Mouse (Mus musculus) neural tube, embryonic 15.5 days (tissue): ENCODE measurements around the gene Plcb3. TPM values are rescaled to one million over a fixed set of nuclear protein-coding genes. Genes with fewer than 3 reads are reported as not detected.

ENCODE experiments used
- ATAC-seq: fragments of 200-750 bp; cut with Nextera tagmentation; 2 replicates; pipeline ENCODE4 v1.8.0; 2017; ENCODE audit warnings: mild to moderate bottlenecking, moderate TSS enrichment, moderate library complexity; ENCODE audit not compliant: low FRiP score
- H3K27ac ChIP-seq: fragments of 300-500 bp; sonication (generic); replicated peaks from 2 replicates; pipeline ENCODE4 v1.5.1; 2015; ENCODE audit warnings: mild to moderate bottlenecking, inconsistent platforms
- H3K27me3 ChIP-seq: fragments of 300-500 bp; sonication (generic); replicated peaks from 2 replicates; pipeline ENCODE4 v1.6.1; 2015; ENCODE audit warnings: inconsistent platforms
- H3K36me3 ChIP-seq: fragments of 300-500 bp; sonication (generic); 2 replicates; pipeline ENCODE4 v1.6.1; 2015; ENCODE audit warnings: inconsistent platforms
- H3K4me1 ChIP-seq: fragments of 300-500 bp; sonication (generic); 2 replicates; pipeline ENCODE4 v1.6.1; 2015; ENCODE audit warnings: inconsistent platforms
- H3K4me2 ChIP-seq: fragments of 300-500 bp; sonication (generic); 2 replicates; pipeline ENCODE4 v1.6.1; 2015; ENCODE audit warnings: inconsistent platforms, mild to moderate bottlenecking, moderate library complexity
- H3K4me3 ChIP-seq: fragments of 300-500 bp; sonication (generic); replicated peaks from 2 replicates; pipeline ENCODE4 v1.5.1; 2015; ENCODE audit warnings: mild to moderate bottlenecking, inconsistent platforms
- H3K9ac ChIP-seq: fragments of 300-500 bp; sonication (generic); replicated peaks from 2 replicates; pipeline ENCODE4 v1.6.1; 2015; ENCODE audit warnings: mild to moderate bottlenecking, inconsistent platforms
- H3K9me3 ChIP-seq: fragments of 300-500 bp; sonication (generic); replicated peaks from 2 replicates; pipeline ENCODE4 v1.6.1; 2016; ENCODE audit warnings: inconsistent platforms
- WGBS: fragments of 180-500 bp; shearing (Covaris S2); methylation state at CpG from one replicate; pipeline ENCODE4 v1.1.7; 2015; ENCODE audit warnings: mixed read lengths; 5-methylcytosine and 5-hydroxymethylcytosine counted together
- polyA plus RNA-seq: library from polyadenylated mRNA; unstranded; fragments of >200 nt; fragmentation: Nextera tagmentation; extraction: Ambion mirVana; gene quantifications from 2 replicates; pipeline ENCODE4 v1.2.1, GENCODE M21; 2015

The Plcb3 gene
- 14.1 and 23.4 TPM in 2 replicates for polyA plus RNA-seq

DNA sequence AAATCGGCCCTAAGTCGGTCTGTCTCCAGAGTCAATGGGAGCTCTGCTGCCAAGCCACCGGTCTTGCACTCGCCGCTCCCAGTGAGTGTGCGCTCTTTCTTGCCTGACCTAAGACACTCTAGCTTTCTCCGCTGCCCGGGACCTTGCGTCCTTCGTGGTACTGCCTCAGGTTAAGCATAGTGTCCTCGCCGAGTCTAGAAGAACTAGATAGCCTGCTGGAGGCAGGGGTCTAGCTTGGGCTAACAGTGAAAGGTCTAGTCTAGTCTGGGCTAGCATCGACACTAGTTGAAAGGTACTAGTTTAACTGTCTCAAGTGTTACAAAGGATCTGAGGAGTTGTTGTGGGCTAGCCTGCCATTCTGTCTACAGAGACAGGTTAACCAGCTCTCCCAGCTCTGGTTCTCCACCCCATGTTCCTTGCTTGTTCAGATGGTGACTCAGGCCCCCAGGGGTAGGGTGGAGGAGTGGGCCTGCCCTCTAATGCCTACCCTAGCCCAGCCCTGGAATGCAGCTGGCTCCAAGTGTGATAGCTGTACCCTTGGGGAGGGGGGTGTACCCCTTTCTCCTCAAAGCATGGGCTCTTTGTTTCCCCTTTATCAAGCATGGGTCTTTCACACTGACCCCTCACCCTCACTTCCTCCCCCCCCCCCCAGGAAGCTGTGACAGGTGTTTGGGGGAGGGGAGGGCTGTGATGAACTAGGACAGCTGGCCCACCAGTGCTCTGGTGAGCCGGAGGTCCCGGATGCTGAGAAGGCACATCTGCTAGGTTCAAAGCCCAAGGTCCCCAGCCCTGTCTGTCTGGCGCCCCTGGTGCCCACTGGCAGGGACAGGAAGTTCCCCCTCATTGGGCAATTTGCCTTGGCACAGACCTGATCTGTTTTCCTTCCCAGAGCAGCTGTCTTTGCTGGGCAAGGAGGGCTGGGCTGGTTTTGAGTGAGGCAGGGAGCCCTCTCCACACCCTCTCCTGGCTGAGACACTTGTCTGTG lies at the start of gene Plcb3:
TSS of gene Plcb3 (minus strand) at position 934 of the 985 bp plus-strand sequence.
- Histone ChIP-seq H3K4me1 (peaks cover 52% of the 10 kb centered on the region), H3K27ac (peak within 1 kb of the TSS; percentile 93), H3K9me3 (no peaks in the 10 kb centered on the region), H3K36me3 (peaks cover 14% of the 10 kb centered on the region), H3K4me3 (peak within 1 kb of the TSS; percentile 59), H3K9ac (peak within 1 kb of the TSS; percentile 74), H3K27me3 (0 out of 2 replicates have a peak, but pooled peaks cover 2% of the 10 kb centered on the region), H3K4me2 (peak within 1 kb of the TSS; percentile 82)
- WGBS: 0% methylated on average over 16 of the region's 16 CpGs
- no peak for ATAC-seq

DNA sequence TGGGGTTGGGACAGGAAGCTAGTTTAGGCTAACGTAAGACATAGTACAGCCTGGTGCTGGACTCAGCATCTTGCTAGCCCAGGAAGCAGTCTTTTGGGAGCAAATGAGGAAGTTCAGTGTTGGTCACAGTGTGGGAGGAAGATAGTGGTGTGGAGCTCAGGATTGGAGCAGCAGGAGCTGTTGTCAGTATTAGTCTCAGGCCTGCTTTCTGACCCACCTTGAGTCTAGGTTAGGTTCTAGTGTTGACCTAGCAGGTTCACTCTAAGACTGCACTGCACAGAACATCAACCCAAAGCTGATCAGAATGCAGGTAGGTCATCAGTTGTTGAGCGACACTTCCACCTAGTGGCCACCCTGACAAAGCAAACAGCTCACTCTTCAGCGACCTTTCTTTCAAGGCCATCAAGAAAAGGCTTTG lies 44.0 kb upstream of the Plcb3 start:
- Histone ChIP-seq H3K36me3 (peaks cover 69% of the 10 kb centered on the region), H3K4me2 (no peak overlapping the region), H3K9me3 (no peaks in the 10 kb centered on the region), H3K27me3 (no peaks in the 10 kb centered on the region), H3K27ac (no peak overlapping the region), H3K4me1 (no peaks in the 10 kb centered on the region), H3K9ac (no peak overlapping the region), H3K4me3 (no peak overlapping the region)
- WGBS: 49% methylated on average over 3 of the region's 3 CpGs
- ATAC-seq: peak; percentile 55

DNA sequence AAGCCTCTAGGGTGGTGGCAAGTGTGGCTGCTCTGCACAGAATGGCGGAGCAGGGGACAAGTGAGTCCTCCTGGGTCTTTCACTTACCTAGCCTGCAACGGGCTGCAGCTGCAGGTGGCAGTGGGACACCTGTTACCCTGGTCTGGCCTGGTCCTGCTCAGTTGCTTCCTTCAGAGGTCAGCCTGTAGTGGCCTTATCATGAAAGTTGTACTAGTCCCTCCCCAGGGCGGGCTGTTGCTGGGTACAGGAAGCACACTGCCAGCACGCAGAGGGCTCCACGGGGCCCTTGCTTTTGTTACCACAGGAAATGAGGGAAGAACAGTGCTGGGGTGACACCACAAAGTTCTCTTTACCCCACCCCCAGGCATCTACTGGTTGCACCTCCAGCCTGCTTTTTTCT lies 42.9 kb upstream of the Plcb3 start, which contains the start of gene Fermt3:
TSS of gene Fermt3 (minus strand) at position 279 of the 400 bp plus-strand sequence.
- H3K4me3 ChIP-seq: no peak within 1 kb of the TSS
- no peaks in the 10 kb centered on the region for H3K9me3 ChIP-seq
- H3K4me1 ChIP-seq: no peaks in the 10 kb centered on the region
- H3K27me3 ChIP-seq: no peaks in the 10 kb centered on the region
- no peak within 1 kb of the TSS for H3K4me2 ChIP-seq
- WGBS: 85% methylated on average over 5 of the region's 5 CpGs
- peaks cover 59% of the 10 kb centered on the region for H3K36me3 ChIP-seq
- no peak within 1 kb of the TSS for H3K27ac ChIP-seq
- no peak for ATAC-seq
- H3K9ac ChIP-seq: no peak within 1 kb of the TSS

DNA sequence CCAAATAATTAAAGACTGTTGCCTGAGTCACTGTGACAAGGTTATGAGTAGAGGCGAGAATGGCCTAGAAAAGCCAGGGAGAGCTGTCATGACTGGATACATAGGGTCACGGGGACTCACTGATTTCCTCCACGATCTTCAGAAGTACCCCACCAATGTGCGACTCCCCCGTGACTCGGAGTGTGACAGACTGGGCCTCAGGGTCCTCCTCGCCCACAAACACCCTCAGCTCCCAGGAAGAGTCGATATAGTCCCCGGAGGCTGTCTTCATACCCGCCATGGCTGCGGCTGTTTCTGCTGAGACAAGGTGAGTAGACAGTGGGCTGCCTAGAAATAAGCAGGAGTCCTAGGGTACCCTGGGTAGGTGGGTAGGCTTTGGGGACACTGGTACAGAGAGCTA lies 42.3 kb upstream of the Plcb3 start:
- no peak overlapping the region for H3K4me3 ChIP-seq
- WGBS: 94% methylated on average over 11 of the region's 11 CpGs
- ATAC-seq: no peak

DNA sequence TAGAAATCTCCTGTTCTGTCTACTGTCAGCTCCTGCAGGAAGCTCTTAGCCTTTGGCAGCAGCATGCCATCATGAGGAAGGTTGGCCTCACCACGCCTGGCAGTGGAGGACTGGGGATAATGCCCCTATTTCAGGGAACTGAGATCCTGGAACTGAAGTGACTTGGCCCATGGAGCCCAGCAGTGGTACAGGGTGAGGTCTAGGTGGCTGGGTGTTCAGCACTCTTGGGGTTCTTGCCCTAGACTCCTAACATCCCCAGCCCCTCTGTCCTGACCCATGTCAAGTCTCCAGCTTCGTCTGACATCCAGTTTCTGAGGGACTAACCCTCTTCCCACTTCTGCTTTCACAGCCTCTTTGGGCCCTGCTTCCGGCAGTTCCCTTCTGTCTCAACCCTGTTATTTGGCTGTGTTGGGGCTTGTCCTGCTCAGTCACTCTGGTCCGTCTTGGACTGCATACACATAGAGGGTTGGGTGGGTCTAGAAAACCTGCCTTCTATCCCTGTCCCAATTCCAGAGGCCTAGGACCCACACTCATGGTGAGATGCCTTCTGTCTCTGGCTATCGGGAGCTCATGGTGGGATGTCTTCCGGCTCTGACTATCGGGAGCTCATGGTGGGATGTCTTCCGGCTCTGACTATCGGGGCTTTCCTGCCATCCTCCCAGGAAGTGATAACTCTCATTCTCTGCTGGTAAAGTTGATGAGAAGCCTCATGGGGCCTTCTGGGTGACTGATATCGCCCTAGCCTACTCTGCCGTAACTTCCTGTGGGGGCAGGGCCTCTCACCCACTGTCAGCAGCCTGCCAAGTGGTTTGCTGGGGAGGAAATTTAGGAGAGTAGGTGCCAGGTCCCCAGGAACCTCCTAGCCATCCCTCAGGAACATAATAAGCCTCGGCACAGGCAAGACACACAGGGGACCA lies 41.5 kb upstream of the Plcb3 start:
- 80% methylated on average over 12 of the region's 12 CpGs for WGBS
- Histone ChIP-seq H3K27ac (no peak overlapping the region), H3K4me1 (no peaks in the 10 kb centered on the region), H3K9ac (no peak overlapping the region), H3K4me2 (no peak overlapping the region), H3K9me3 (no peaks in the 10 kb centered on the region), H3K27me3 (no peaks in the 10 kb centered on the region), H3K4me3 (no peak overlapping the region), H3K36me3 (peaks cover 52% of the 10 kb centered on the region)
- no peak for ATAC-seq

More for the DNA sequence above, 42.3 kb upstream of the Plcb3 start:
- Histone ChIP-seq H3K4me2 (no peak overlapping the region), H3K9me3 (no peaks in the 10 kb centered on the region), H3K9ac (no peak overlapping the region), H3K4me1 (no peaks in the 10 kb centered on the region), H3K36me3 (peaks cover 58% of the 10 kb centered on the region), H3K27ac (no peak overlapping the region), H3K27me3 (no peaks in the 10 kb centered on the region)

DNA sequence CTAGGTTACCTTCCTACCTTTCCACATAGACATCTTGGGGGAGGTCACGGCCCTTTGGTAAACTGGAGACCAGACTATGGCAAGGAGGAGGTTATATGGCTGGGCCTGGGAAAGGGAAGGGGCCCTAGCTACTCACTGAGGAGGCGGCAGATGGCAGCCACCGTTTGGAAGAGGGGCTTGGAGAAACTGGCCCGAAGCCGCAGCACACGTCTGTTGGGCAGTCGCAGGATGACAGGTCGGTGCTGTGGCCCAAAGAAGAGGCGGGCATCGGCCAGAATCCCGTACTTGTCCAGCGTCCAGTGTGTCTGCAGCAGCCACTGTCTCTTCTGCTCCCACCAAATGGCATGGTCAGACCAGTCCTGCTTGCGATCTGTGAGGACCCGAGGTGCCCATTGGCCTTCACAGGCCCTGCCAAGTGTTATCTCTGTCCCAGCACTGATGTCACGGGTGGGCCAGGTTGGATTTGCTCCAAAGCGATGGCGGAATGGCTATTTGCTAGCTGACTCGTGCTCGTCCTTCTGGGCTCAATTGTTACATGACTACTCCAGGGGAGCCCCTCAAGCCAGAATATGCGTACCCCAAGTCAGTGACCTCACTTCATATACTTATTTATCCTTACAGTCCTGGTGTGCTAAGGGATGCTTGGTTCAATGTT lies 38.3 kb upstream of the Plcb3 start:
- Histone ChIP-seq H3K4me2 (no peak overlapping the region), H3K27ac (no peak overlapping the region), H3K4me1 (no peaks in the 10 kb centered on the region), H3K4me3 (no peak overlapping the region), H3K9ac (no peak overlapping the region), H3K36me3 (peaks cover 20% of the 10 kb centered on the region), H3K9me3 (no peaks in the 10 kb centered on the region), H3K27me3 (no peaks in the 10 kb centered on the region)
- no peak for ATAC-seq
- WGBS: 93% methylated on average over 20 of the region's 20 CpGs

DNA sequence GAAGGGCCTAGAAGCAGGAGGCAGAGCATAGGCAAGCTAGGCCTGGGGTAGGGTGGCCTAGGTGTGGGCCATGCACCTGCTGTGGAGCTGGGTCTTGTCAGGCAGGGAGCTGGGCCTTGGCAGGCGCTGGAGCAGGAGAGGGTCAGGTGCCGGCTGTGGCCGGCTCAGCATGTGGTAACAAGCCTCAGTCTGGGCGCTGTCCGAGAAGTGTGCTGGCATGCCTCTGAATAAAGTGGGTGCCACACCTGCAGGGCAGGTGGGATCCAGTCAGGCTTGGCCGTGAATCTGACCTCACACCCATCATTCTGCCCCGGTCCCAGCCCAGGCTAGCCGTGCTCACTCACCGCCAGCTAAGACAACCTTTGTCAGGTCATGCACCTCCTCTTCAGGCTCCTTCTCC lies 37.7 kb upstream of the Plcb3 start:
- H3K27me3 ChIP-seq: no peaks in the 10 kb centered on the region
- WGBS: 86% methylated on average over 9 of the region's 9 CpGs

DNA sequence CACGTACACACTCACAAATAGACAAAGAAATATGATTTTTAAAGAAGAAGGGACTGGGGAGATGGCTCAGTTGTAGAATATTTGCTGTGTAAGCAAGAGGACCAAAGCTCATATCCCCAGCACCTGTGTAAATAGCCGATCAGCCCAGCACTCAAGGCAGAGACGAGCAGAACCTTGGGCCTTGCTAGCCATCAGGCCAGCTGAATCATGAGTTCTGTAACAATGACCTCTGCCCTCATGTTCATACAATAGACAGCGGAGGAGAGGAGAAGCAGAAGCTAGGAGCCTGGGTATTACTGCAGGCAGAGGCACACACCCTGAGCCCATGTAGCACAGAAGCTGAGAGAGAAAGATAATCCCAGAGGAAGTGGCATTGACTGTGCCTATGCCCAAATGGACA lies 36.2 kb upstream of the Plcb3 start:
- WGBS: 77% methylated on average over 4 of the region's 4 CpGs
- ATAC-seq: no peak
- H3K27me3 ChIP-seq: no peaks in the 10 kb centered on the region
- no peak overlapping the region for H3K9ac ChIP-seq
- no peak overlapping the region for H3K4me2 ChIP-seq
- H3K36me3 ChIP-seq: 0 out of 2 replicates have a peak, but pooled peaks cover 6% of the 10 kb centered on the region
- H3K4me1 ChIP-seq: no peaks in the 10 kb centered on the region
- no peaks in the 10 kb centered on the region for H3K9me3 ChIP-seq
- no peak overlapping the region for H3K27ac ChIP-seq
- H3K4me3 ChIP-seq: no peak overlapping the region

More for the DNA sequence above, 37.7 kb upstream of the Plcb3 start:
- ATAC-seq: no peak
- no peak overlapping the region for H3K9ac ChIP-seq
- H3K36me3 ChIP-seq: peaks cover 14% of the 10 kb centered on the region
- no peaks in the 10 kb centered on the region for H3K9me3 ChIP-seq
- H3K4me3 ChIP-seq: no peak overlapping the region
- H3K4me1 ChIP-seq: no peaks in the 10 kb centered on the region
- no peak overlapping the region for H3K27ac ChIP-seq
- H3K4me2 ChIP-seq: no peak overlapping the region

DNA sequence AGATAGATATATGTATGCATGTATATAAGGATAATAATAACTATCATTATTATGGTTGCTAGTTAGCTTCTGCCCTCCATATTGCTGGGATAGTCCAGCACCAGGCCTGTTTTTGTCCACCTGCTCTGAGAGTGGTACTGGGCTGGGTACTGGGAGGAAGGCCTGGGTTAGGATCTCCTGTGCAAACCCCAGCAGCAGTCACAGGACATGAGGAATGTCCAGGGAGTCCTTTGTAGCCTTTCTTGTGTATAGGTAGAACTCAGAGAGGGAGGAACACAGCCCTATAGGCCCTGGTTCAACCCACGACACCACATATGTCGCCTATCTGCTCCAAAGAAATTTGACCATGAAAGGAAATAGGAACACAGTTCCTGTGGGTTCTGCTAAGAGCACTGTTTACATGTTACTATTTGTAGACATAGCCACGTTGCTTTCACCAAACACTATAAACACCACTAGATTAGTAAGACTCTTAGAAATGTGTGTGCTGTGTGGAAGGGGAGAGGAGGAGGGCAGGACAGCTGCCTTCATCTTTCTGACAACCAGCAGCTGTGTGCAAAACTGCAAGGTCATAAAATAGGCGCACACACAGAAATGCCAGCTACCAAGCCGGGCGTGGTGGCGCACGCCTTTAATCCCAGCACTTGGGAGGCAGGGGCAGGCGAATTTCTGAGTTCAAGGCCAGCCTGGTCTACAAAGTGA lies 30.8 kb upstream of the Plcb3 start:
- Histone ChIP-seq H3K27me3 (no peaks in the 10 kb centered on the region), H3K4me3 (no peak overlapping the region), H3K9ac (no peak overlapping the region), H3K36me3 (no peaks in the 10 kb centered on the region), H3K4me1 (no peaks in the 10 kb centered on the region), H3K4me2 (no peak overlapping the region), H3K9me3 (no peaks in the 10 kb centered on the region), H3K27ac (no peak overlapping the region)
- no peak for ATAC-seq
- 88% methylated on average over 9 of the region's 9 CpGs for WGBS

DNA sequence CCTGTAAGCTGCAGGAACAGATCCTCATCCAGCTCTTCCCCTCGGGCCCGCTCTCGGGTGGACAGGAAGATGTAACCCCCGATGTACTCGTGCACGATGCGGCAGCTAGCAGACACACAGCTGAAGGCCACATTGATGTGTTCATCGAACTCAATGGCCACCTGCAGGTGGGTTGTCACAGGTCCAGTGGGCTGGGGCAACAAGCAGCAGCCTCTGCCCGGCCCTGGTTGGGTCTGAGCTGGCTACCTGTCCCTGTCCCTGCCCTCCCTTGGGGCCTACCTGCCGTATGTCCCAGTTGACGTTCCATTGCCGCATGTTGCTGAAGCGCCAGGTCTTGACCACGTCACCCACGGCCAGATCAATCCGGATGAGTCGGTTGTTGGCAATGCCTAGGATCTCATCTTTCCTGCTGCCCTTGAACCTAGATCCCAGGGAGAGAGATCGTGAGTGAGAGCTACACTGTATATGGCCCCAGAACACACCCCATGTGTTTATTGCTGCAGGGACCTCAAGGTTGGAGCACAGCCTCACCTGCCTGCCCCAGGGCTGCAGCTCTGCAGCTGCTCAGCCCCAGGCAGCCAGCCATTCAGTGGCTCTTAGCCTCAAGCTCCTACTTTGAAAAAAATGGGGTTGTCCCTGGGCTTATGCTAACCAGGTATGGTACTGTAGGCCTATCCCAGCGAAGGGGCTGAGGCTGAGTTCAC lies 23.2 kb upstream of the Plcb3 start:
- no peak overlapping the region for H3K27ac ChIP-seq
- H3K4me3 ChIP-seq: no peak overlapping the region
- H3K9ac ChIP-seq: no peak overlapping the region
- 95% methylated on average over 19 of the region's 19 CpGs for WGBS
- H3K36me3 ChIP-seq: peaks cover 19% of the 10 kb centered on the region
- no peak for ATAC-seq
- no peak overlapping the region for H3K4me2 ChIP-seq
- H3K27me3 ChIP-seq: no peaks in the 10 kb centered on the region
- H3K4me1 ChIP-seq: peaks cover 30% of the 10 kb centered on the region
- no peaks in the 10 kb centered on the region for H3K9me3 ChIP-seq
